Mouse (Mus musculus) adrenal gland, adult (tissue): Measurements from ENCODE around the gene Noxa1.
A peak's percentile ranks its signal among the peaks of the same experiment; 100 is the strongest.

Source experiments
- DNase-seq, 2 experiments: peaks; one replicate each; pipeline ENCODE4 v3.0.0; 2022 to 2023; ENCODE audit warnings: low spot score in 1 of 2; ENCODE audit not compliant: inconsistent age in 2 of 2

Gene Noxa1

GRCm38 (mm10) chr2:25095109-25095850 lies at the start of gene Noxa1:
Gene Noxa1, minus strand, starts transcription at chr2:25095149.
- no peak for DNase-seq

DNA sequence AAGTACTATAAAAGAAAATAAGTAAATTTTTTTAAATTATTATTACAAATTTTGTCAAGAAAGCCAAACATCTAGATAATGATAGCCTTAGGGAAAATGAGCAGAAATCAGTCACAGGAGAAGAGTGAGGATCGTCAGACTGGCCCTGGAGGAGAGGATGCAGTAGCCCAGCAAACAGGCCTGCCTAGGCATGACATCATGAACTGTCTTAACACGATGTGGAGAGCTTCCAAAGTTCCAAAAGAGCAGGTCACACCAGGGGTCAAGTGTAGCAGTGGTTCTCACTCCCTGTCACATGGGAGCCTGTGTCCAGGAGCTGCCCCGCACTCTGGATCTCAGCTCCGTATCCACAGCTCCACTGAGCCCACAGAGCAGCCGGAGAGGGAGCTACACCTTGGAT lies 47.0 kb upstream of the Noxa1 start:
- no peak for DNase-seq

- no peak for DNase-seq
Measured at GRCm38 (mm10) chr2:25141185-25141584, 46.2 kb upstream of the Noxa1 start.

GRCm38 (mm10) chr2:25137832-25138231 lies 42.9 kb upstream of the Noxa1 start:
- no peak for DNase-seq

DNA sequence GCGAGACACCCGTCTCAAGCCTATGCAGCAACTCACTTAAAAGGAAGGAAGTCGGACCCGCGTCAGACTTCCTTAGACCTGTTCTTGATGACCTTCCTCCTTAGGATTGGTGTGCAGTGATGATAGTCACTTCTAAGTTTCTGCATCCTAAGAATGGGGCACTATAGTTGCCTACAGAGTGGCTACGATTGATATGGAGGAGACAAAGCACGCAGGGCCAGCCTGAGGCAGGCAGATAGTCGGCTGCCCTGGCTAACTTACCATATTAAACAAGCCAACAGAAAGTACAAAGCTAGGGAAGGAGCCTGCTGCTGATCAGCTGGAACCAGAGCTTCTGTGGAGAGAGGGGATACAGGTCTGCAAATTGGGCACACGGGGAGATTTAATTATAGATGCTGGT lies 36.7 kb upstream of the Noxa1 start:
- no peak for DNase-seq

GRCm38 (mm10) chr2:25128072-25128471 lies 33.1 kb upstream of the Noxa1 start:
- no peak for DNase-seq

DNA sequence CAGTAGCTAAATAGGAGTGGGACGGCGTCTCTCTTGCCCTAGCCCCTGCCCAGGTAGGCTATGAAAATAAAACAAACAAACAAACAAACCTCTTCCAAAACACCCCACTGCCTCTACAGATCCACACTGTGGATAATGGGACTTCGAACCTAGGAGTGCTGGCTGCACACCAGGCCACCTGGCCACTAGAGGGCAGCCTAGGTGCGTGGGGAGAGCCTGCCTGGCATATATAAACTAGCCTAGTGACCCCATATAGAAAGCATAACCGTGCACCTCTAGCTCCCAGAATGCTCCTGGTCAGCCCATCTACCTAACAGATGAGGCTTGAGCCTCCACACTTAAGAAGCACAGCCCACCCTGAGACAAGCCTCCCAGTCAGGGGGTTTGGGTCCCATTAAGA lies 32.3 kb upstream of the Noxa1 start:
- DNase-seq: peak; percentile 62 to 86

DNA sequence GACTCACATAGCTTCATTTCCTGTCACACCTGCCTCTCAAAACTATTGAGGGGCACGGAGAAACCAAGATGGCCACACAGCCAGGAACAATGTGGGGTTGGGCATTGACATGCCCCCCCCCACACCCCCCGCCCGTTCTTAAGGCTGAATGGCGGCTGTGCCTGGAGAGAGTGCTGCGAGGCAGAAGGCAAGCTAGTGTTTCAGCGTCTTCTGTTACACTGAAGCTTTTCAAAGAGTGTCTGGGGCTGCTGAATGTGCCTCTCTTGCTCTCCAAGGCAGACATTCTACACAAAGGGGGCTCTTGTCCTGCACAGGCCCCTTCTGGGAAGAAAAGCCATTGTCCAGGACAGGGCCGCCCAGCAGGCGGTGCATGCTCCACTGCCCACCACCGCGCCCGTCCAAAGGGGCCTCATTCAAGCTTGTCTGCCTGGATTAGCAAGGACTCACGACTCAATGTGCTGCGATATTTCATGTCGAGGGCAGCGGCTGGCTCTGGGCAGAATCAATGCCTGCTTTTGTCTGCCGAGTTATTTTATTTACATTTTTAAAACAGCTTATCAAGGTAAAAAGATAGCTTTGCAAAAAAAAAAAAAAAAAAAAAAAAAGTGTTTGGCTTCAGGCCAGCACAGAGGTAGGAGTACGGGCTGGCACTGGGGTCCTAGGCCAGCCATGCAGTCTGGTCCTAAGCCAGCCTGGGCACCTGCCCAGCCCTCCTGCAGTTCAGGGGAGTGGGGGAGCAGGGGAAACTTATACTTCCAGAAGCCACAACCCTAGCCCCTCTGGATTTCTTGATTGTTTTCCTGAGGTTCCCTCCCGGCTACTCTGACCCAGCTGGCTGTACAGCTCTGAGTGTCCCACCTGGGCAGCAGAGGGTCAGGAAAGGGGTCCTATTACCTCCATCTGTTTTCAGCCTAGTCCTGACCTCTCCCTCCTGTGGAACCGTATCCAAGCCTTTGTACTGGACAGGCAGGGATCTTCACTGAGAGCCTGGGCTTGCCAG lies 31.4 kb upstream of the Noxa1 start:
- no peak for DNase-seq

DNA sequence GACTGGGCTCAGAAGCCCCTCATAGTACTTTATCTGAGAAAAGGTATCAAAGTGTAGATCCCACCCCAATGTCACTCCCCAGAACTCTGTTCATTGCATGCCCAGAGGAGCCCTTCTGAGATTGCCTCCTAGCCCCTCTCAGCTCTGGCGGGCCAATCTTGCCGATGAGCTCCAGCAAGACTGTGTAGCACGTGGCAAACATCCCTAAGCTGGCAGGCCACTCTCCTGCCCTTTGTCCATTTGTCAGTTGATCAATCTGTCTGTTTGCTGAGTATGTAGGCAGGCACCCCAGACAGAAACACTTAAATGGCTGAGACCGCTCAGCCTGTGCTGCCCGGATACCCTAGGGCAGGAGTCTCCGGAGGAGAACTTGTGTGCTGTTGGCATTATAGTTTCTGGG lies 30.2 kb upstream of the Noxa1 start:
- no peak for DNase-seq

GRCm38 (mm10) chr2:25124411-25124810 lies 29.5 kb upstream of the Noxa1 start:
- no peak for DNase-seq

DNA sequence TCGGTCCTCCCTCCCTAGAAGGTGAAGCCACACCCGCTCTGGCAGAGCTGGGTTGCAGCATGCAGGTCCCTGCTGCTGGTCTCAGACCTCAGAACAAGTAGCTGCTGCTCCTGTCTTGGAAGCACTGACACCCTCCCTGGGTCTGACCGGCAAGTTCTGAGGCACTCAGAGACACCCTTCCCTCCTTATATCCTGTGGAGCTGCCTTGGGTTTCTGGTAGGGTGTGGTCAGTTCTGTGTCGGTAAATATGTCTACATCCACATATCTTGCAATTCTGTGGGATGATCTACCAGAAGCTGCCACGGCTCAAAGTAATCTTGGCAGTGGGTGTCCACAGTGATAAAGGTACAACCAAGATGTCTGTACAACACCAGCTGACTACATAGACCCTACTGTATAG lies 28.6 kb upstream of the Noxa1 start:
- DNase-seq: no peak

DNA sequence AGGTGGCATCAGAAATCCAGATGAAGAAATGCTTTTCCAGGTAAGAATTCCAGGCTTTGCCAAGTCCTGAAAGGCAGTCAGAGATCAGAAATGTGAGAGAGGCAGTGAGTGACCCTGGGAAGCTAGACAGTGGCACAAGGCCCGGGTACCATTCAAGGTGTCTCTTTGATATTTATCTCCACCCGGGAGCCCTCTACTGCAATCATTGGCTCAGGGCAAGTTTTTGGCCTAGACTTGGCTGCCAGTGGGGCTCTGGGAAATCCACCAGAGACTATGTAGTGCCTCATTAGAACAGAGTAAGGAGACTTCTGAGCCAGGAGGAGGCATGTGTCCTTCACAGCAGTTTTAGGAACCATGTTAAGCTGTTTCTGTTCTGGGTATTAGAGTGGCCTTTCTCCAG lies 27.7 kb upstream of the Noxa1 start:
- DNase-seq: peak in 1 of 2 experiments; percentile 71

DNA sequence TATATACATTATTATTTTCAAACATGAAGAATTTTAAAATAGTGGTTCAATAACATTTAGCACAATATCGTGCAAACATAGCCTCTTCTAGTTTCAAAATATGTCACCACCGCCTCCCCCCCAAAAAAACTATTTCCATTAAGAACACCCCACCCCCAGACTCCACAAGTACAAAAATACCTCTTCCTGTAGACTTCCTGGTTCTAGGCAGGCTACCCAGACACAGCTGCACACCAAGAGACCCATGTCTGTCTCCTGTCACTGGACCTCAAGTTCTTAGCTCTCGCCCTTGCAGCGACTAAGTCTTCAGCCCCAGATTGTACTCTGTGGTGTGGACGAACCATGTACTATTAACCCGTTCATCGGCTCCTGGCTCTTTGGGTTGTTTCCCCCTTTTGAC lies 26.0 kb upstream of the Noxa1 start:
- no peak for DNase-seq

- no peak for DNase-seq
Measured at GRCm38 (mm10) chr2:25115442-25115841, 20.5 kb upstream of the Noxa1 start.

DNA sequence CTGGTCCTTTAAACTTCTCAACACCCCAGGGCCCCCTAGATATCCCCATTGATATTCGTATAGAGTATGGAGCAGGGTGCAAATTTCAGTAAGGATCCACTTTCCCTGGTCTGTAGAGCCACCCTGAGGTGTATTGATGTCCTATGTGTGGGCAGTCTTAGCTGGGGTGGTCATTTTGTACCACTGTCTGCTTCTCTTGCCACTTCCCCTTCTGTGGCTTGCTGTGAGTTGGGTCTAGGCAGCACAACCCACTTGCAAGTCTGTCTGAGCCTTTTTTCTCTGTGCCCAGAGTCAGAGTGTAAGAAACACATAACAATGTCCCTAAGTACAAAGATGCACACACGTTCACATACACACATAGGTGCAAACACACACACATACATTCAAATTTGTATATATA lies 19.4 kb upstream of the Noxa1 start:
- no peak for DNase-seq

DNA sequence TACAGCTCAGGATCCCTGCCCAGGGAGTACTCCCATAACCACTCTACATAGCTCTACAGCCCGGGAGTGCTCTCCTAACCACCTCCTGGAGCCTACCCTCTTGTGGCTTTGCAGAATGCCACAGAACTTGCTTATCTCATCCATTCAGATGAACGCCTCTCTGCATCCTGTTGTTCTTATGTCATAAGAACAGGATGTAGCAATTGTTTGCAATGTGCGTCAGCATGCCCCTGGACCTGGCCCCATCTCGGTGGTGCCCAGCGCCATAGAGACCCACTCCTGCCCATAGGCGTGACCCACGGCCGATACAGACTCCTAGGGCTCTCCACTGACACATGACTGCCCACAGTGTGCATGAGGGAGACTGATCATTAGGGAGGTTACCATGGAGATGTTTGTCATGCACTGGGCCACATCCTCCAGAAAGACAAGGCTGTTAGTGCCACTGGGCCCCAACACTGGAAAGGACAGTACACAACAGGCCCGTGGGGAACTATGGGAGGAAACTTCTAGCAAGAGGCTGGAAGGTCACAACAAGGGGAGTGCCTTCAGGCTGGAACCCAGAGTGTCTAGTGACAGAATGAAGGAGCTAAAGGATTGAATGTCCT lies 16.3 kb upstream of the Noxa1 start:
- peak in 1 of 2 experiments; percentile 16 for DNase-seq

DNA sequence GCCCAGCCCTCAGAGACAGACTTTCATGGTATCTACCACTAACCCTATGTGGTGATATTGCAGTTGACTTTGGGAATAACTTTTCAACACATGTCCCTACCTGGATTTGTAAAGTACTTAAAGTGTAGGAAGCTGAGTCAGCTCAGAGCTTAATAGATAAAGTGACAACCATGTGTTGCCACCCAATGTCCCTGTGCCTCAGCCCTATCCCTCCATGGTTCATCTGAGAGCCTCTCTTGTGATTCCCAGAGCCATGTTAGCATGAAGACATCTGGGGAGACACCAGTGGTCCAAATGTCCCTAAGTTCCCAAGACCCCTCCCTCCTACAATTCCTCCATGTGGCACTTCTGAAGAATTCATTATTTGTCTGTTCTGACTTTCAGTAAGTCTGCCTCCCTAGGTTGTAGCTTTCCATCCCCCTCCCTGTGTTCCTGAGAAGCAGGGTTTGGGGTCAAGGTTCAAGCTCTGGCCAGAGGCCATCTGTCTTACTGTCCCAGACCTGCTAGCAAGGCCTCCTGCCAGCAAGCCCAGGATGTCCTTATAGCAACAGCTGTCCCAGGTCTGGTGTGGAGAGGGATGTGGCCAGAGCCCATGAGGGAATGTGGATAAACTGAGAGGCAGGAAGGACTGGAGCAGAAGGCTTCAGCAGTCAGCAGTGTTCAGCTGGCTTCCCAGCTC lies 15.7 kb upstream of the Noxa1 start:
- DNase-seq: peak; percentile 44 to 79

DNA sequence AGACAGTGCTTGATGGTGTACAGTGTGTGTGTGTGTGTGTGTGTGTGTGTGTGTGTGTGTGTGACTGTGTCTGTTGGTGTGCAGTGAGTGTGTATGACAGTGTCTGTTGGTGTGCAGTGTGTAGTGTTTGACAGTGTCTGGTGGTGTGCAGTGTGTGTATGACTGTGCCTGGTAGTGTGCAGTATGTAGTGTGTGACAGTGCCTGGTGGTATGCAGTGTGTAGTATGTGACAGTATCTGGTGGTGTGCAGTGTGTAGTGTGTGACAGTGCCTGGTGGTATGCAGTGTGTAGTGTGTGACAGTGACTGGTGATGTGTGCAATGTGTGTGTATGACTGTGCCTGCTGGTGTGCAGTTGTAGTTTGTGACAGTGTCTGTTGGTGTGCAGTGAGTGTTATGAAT lies 14.5 kb upstream of the Noxa1 start:
- DNase-seq: no peak

- DNase-seq: no peak
Measured at GRCm38 (mm10) chr2:25106045-25106444, 11.1 kb upstream of the Noxa1 start.

DNA sequence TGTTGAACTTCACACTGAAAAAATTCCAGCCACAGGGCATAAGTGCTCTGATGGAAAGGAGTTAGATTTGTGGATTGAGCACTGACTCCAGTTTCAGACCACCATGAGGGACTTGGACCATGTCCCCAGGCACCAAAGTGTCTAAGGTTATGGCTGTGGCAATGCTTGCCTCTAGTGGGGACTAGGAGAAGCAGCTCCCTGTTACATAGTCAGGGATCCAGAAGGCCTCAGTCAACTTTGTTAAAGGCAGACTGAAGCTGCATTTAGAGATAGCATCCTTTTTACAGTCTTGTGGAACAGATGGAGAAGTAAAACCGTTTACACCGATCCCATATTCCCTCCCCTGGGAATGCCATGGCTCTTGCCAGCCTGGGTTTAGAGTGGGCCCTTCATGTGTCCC lies 9.2 kb upstream of the Noxa1 start:
- no peak for DNase-seq

DNA sequence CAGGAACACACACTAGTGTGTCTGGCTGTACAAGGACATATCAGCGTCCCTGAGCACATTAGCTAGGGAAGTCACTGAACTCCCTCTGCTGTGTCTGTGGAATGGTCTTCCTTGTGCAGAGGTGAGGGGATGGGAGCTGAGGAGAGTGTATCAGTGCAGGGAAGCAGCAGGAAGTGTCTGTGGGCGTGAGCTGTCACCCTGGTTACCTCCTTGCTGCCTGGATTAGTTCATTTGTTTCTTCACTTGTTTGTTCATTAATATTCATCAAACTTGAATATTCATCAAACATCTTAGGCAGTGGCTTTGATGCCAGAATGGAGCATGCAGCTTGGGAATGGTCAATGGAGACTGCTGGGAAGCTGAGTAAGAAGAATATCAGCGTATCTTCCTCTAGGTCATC lies 4.8 kb upstream of the Noxa1 start:
- no peak for DNase-seq
